Mouse (Mus musculus): ENCODE results near the gene Cep57l1.

GRCm38 (mm10) chr10:41816516-41816915 lies 6.8 kb upstream of the Cep57l1 start:
- no peak for TF ChIP-seq CTCF (conservative IDR thresholded peaks at IDR 0.05; ENCODE audit: insufficient read depth, insufficient read length, low read depth, low read length)
- TF ChIP-seq POLR2A (IDR thresholded peaks at IDR 0.05; ENCODE audit: low read depth, low read length), result no peak

Measured in kidney, adult 2 months (tissue).